Mouse (Mus musculus) regulatory T cell (primary cell): ENCODE data around the gene Tuba3b.

Source experiments
- in situ Hi-C: fragments of 300-600 bp; cut with MboI, MseI; formaldehyde crosslinking; loops from one replicate; pipeline ENCODE4 v1.15.1; 2025; ENCODE audit warnings: high pct_unique_total_duplicates

Tuba3b gene

DNA sequence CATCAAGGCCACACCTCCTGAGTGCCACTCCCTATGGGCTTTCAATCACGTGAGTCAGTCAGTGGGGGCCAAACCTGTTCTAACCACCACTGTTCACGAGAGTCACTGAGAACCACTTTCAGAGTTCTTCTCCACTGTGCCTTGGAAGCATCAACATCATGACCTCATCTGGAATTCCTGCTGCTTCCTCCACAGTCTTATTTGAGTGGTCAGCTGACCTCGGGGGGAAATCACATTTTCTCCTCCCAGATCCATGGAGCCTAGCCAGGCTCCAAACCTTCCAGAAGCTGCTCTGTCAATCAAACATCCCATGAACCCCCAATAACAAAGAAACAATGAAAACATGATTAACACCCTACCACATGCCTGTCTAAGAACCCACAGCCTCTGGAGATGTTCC is 52.1 kb downstream of the Tuba3b start:
- in situ Hi-C loops: no loop called here

- in situ Hi-C loops: no loop called here
These were observed 54.1 kb downstream of the Tuba3b start for GRCm38 (mm10) chr6:145669596-145670071.
